7 mouse cellular contexts compared by ENCODE assay signal in genomic region chr1:94078835-94079440, GRCm38 (mm10). TPM values are rescaled to one million over a fixed set of nuclear protein-coding genes. Genes with fewer than 3 reads are reported as not detected.
DNase-seq lines count a peak whose midpoint lies in the region; ATAC-seq and TF ChIP-seq lines count a peak whose summit lies in the region.

No protein-coding gene starts in this region.

- H3K4me3 ChIP-seq in heart, adult 2 months, result no peak overlapping the region
- no peak overlapping the region for H3K4me3 ChIP-seq in limb, embryonic 13.5 days

- ATAC-seq in limb, embryonic 13.5 days (ENCODE audit: low FRiP score, low read depth), result peak; percentile 76

- no peaks in the 10 kb centered on the region for H3K36me3 ChIP-seq in heart, adult 2 months (ENCODE audit: control insufficient read depth, insufficient read depth, low read length)
- H3K36me3 ChIP-seq in limb, embryonic 13.5 days, result no peaks in the 10 kb centered on the region

- DNase-seq in adrenal gland, adult 8-10 months, result peak; percentile 76
- DNase-seq in embryo, embryonic 9.5 days (ENCODE audit: extremely low spot score), result peak; percentile 76
- DNase-seq in heart, adult 2 months, result peak; percentile 81 to 86
- DNase-seq in kidney, adult 9 months, result peak; percentile 88
- peak; percentile 55 to 76 for DNase-seq in monocyte, adult 2 months (ENCODE audit: low read depth in 1 of 2, low spot score in 2 of 2)
- DNase-seq in spleen, postnatal 36 days (ENCODE audit: low spot score in 2 of 2), result peak; percentile 75 to 79

- peak; percentile 96 for TF ChIP-seq CTCF in heart, adult 2 months (IDR thresholded peaks at IDR 0.05)

- WGBS in heart, adult 2 months, result 3% methylated on average over 9 of the region's 9 CpGs
- WGBS in limb, embryonic 13.5 days, result 3% methylated on average over 9 of the region's 9 CpGs

- H3K27ac ChIP-seq in heart, adult 2 months, result no peak overlapping the region
- no peak overlapping the region for H3K27ac ChIP-seq in limb, embryonic 13.5 days

- no peaks in the 10 kb centered on the region for H3K27me3 ChIP-seq in heart, adult 2 months (ENCODE audit: control insufficient read depth, insufficient read depth, low read length)
- H3K27me3 ChIP-seq in limb, embryonic 13.5 days, result peaks cover 23% of the 10 kb centered on the region

- H3K9ac ChIP-seq in heart, adult 2 months (ENCODE audit: low read depth, low read length), result no peak overlapping the region
- H3K9ac ChIP-seq in limb, embryonic 13.5 days, result no peak overlapping the region

- no peaks in the 10 kb centered on the region for H3K9me3 ChIP-seq in limb, embryonic 13.5 days

- no peaks in the 10 kb centered on the region for H3K79me2 ChIP-seq in heart, adult 2 months (replicated peaks; ENCODE audit: control insufficient read depth, insufficient read depth, low read length)

- TF ChIP-seq POLR2A in heart, adult 2 months (IDR thresholded peaks at IDR 0.05; ENCODE audit: insufficient read depth, low read depth, low read length), result no peak

- no peak overlapping the region for H3K4me2 ChIP-seq in limb, embryonic 13.5 days (replicated peaks)

- no peaks in the 10 kb centered on the region for H3K4me1 ChIP-seq in heart, adult 2 months (ENCODE audit: control insufficient read depth, insufficient read depth, low read length)
- peaks cover 12% of the 10 kb centered on the region for H3K4me1 ChIP-seq in limb, embryonic 13.5 days

- peak; percentile 84 for TF ChIP-seq EP300 in heart, adult 2 months (IDR thresholded peaks at IDR 0.05; ENCODE audit: insufficient read depth, low read depth, low read length)

- intact Hi-C loops in heart, adult 2 months (cut with DNase I), result loop anchor here (1.0 to 10.0 kb wide), 4 partner anchors 44 to 244 kb away; partner anchors contain the start of gene Gal3st2b

RNA-seq across cellular contexts. Expression of gene Pdcd1, which starts 26.6 kb away (rescaled TPM):
- total RNA-seq in adrenal gland, adult 8-10 months (2022), result under 1 TPM in 2 of 4 experiments, not detected in 2; 0.18 to 0.42 TPM
- not detected for total RNA-seq in heart, adult 2 months (2021)
- 0.06 and 0.09 TPM in 2 replicates for polyA plus RNA-seq in heart, adult 2 months (2012; rRNA removed)
- 0.14 and 0.22 TPM in 2 replicates for polyA plus RNA-seq in limb, embryonic 13.5 days (2015; fragmentation: Nextera tagmentation; extraction: Ambion mirVana)

RNA-seq across cellular contexts. Expression of gene Neu4, which starts 58.7 kb away (rescaled TPM):
- total RNA-seq in adrenal gland, adult 8-10 months (2022), result not detected
- not detected for total RNA-seq in heart, adult 2 months (2021)
- polyA plus RNA-seq in heart, adult 2 months (2012; rRNA removed), result 0.06 TPM in 1 of 2 replicates, not detected in the other
- not detected in 2 replicates for polyA plus RNA-seq in limb, embryonic 13.5 days (2015; fragmentation: Nextera tagmentation; extraction: Ambion mirVana)
